Mouse (Mus musculus): ENCODE data around the gene Tcf20.

DNA sequence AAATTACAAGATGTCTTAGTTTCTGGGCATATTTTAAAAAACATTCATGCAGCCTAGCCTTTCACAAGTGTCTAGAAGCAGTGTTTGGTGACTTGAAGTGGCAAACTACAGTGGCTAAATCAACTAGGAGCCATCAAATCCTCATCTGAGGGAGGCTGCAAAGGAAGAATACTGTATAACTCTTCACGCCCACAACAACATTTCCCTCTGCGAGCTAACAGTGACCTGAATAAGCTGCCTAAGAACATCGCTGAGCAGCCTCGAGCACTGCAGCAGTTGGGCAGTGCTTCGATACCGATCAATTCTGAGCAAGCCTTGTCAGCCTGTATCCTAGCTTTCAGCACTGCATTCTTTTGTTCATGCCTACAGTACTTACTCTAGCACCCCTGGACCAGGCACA, 157.8 kb downstream of the Tcf20 start:
- TF ChIP-seq HCFC1 (IDR thresholded peaks at IDR 0.05; ENCODE audit: borderline replicate concordance, insufficient read depth, low read length) (no peak), ZNF384 (IDR thresholded peaks at IDR 0.05; ENCODE audit: low read depth, low read length) (no peak), ZC3H11A (IDR thresholded peaks at IDR 0.05; ENCODE audit: borderline replicate concordance, low read depth, low read length) (no peak)
